Mouse (Mus musculus): ENCODE results near the gene Usp33.

Gene Usp33

GRCm38 (mm10) chr3:152432677-152433076 lies 86.4 kb downstream of the Usp33 start:
- Histone ChIP-seq H3K27me3 (ENCODE audit: insufficient read depth, low read length) (no peaks in the 10 kb centered on the region), H3K36me3 (ENCODE audit: insufficient read depth, low read length) (peaks cover 50% of the 10 kb centered on the region), H3K4me1 (replicated peaks; ENCODE audit: low read depth, low read length) (peaks cover 14% of the 10 kb centered on the region), H3K4me3 (replicated peaks; ENCODE audit: low read length) (no peak overlapping the region), H3K9me3 (ENCODE audit: low read length) (no peaks in the 10 kb centered on the region)
- no peak for TF ChIP-seq CTCF (conservative IDR thresholded peaks at IDR 0.05; ENCODE audit: low read length)
- no peak for TF ChIP-seq NANOG (IDR thresholded peaks at IDR 0.05; ENCODE audit: borderline replicate concordance, low read length)
- no peak for TF ChIP-seq POU5F1 (IDR thresholded peaks at IDR 0.05; ENCODE audit: borderline replicate concordance, low read length)

- H3K36me3 ChIP-seq (ENCODE audit: insufficient read depth, low read length): peaks cover 34% of the 10 kb centered on the region
- peaks cover 7% of the 10 kb centered on the region for H3K4me1 ChIP-seq (replicated peaks; ENCODE audit: low read depth, low read length)
- H3K27me3 ChIP-seq (ENCODE audit: insufficient read depth, low read length): no peaks in the 10 kb centered on the region
- TF ChIP-seq NANOG (IDR thresholded peaks at IDR 0.05; ENCODE audit: borderline replicate concordance, low read length) (no peak), CTCF (conservative IDR thresholded peaks at IDR 0.05; ENCODE audit: low read length) (no peak), POU5F1 (IDR thresholded peaks at IDR 0.05; ENCODE audit: borderline replicate concordance, low read length) (no peak)
- H3K9me3 ChIP-seq (ENCODE audit: low read length): no peaks in the 10 kb centered on the region
- H3K4me3 ChIP-seq (replicated peaks; ENCODE audit: low read length): no peak overlapping the region
These were observed 89.3 kb downstream of the Usp33 start for GRCm38 (mm10) chr3:152435590-152435989.

GRCm38 (mm10) chr3:152438068-152438467 lies 91.8 kb downstream of the Usp33 start:
- H3K4me3 ChIP-seq (replicated peaks; ENCODE audit: low read length): no peak overlapping the region
- H3K36me3 ChIP-seq (ENCODE audit: insufficient read depth, low read length): peaks cover 25% of the 10 kb centered on the region
- H3K27me3 ChIP-seq (ENCODE audit: insufficient read depth, low read length): no peaks in the 10 kb centered on the region
- TF ChIP-seq NANOG (IDR thresholded peaks at IDR 0.05; ENCODE audit: borderline replicate concordance, low read length) (no peak), POU5F1 (IDR thresholded peaks at IDR 0.05; ENCODE audit: borderline replicate concordance, low read length) (no peak), CTCF (conservative IDR thresholded peaks at IDR 0.05; ENCODE audit: low read length) (no peak)
- H3K4me1 ChIP-seq (replicated peaks; ENCODE audit: low read depth, low read length): peaks cover 7% of the 10 kb centered on the region
- H3K9me3 ChIP-seq (ENCODE audit: low read length): no peaks in the 10 kb centered on the region

GRCm38 (mm10) chr3:152442795-152443194 lies 96.5 kb downstream of the Usp33 start:
- H3K36me3 ChIP-seq (ENCODE audit: insufficient read depth, low read length): peaks cover 22% of the 10 kb centered on the region
- no peaks in the 10 kb centered on the region for H3K27me3 ChIP-seq (ENCODE audit: insufficient read depth, low read length)
- H3K9me3 ChIP-seq (ENCODE audit: low read length): no peaks in the 10 kb centered on the region
- peaks cover 14% of the 10 kb centered on the region for H3K4me1 ChIP-seq (replicated peaks; ENCODE audit: low read depth, low read length)
- TF ChIP-seq POU5F1 (IDR thresholded peaks at IDR 0.05; ENCODE audit: borderline replicate concordance, low read length) (no peak), CTCF (conservative IDR thresholded peaks at IDR 0.05; ENCODE audit: low read length) (no peak), NANOG (IDR thresholded peaks at IDR 0.05; ENCODE audit: borderline replicate concordance, low read length) (no peak)
- no peak overlapping the region for H3K4me3 ChIP-seq (replicated peaks; ENCODE audit: low read length)
